Mouse (Mus musculus): ENCODE data around the gene Spg7.
"Not testable (repeated sequence)": the region's sequence is repeated elsewhere in the genome, so short reads cannot be mapped to it uniquely, and the experiment has no call there.

The Spg7 gene

GRCm38 (mm10) chr8:123062721-123063120, at the start of gene Spg7:
Spg7 (plus strand) TSS chr8:123062942.
- in situ Hi-C loops (cut with MboI, MseI), result no loop called here

DNA sequence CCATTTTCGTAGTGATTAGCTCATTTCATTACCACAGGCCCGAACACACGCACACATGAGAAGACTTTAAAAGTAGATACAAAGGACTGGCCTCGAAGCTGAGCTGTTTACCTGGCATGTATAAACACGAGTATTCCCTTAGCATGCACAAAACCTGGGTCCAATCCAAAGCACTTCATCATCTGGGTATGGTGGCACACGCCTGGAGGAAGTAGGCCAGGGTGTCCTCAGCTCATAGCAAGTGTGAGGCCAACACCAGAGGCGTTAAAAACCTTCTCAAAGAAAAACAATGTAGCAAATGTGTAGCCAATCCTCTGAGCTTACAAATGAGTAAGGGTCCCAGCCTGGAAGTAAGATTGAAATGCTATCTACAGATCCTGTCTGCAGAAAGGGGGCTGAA, 48.3 kb upstream of the Spg7 start:
- in situ Hi-C loops (cut with MboI, MseI), result no loop called here

DNA sequence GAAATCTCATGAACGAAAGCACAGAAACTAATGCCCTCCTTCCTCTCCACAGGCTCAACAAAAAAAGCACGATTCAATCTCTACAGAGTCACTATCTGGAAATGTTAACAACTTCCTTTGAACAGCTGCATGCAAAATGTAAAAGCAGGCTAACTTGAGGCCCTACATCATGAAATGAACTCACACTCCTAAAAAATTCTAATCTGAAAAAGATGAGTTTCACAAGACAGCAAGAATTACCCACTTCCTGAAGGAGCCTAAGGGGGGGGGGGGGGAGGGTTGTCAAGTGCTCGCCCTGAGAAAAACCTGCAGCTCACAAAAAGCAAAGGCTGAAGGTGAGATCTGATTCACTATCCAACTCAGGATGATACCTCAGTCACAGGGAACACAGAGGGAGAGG, 47.7 kb upstream of the Spg7 start:
- in situ Hi-C loops (cut with MboI, MseI), result no loop called here

DNA sequence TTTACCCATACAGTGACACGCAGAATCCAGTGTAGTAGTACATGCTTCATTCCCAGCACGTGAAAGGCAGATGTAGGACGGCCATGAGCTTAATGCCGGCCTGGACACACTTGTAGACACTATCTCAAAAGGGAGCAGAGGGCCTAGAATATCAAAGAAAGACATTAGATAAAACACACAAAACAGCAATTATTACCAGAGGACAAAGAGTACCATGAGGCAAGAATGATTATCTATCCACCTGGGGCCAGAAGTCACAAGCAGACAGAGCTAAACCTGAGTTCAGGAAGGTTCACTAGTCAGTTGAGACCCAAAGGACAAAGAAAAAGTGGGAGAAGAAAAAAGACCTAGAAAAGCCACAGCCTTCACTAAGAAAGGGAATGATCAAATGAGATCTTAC, 45.6 kb upstream of the Spg7 start:
- in situ Hi-C loops (cut with MboI, MseI), result no loop called here

GRCm38 (mm10) chr8:123018484-123019164, 44.1 kb upstream of the Spg7 start:
- in situ Hi-C loops (cut with MboI, MseI), result no loop called here

GRCm38 (mm10) chr8:123020084-123020483, 42.7 kb upstream of the Spg7 start:
- in situ Hi-C loops (cut with MboI, MseI), result no loop called here

DNA sequence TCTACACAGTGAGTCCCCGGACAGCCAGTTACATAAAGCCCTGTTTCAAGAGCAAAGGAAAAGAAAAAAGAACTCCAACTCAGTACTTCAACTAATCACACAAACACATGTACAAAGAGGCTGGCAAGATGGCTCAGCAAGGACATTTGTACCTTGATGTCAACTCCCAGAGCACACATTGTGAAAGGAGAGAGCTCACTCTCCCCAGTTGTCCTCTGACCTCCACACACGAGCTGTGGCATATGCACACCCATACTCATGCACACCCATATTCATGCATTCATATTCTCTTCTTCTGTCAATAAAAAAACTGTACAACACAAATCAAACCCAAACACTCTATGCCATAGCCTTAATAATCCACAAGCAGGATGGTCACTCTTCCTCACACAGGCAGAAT, 41.9 kb upstream of the Spg7 start:
- in situ Hi-C loops (cut with MboI, MseI), result no loop called here

GRCm38 (mm10) chr8:123021259-123021658, 41.5 kb upstream of the Spg7 start:
- in situ Hi-C loops (cut with MboI, MseI), result no loop called here

- in situ Hi-C loops (cut with MboI, MseI), result no loop called here
These were observed 40.0 kb upstream of the Spg7 start for GRCm38 (mm10) chr8:123022727-123023126.

DNA sequence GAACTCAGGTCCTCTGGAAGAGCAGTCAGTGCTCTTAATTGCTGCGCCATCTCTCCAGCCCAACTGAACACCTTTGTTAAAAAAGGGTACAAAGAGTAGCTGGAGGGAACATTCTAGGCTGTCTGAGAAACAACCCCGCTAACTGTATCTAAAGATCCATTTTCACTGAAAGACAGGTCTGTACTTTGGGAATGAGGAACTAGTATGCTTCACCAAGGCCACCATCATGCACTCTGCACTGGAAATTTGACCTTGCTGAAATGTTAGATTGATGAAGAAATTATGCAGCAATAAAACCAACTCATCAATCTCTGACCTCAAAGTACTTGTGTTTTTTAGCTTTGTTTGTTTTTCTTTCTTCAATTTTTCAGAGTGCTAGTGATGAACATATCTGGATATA, 38.5 kb upstream of the Spg7 start:
- in situ Hi-C loops (cut with MboI, MseI), result no loop called here

- in situ Hi-C loops (cut with MboI, MseI), result no loop called here
These were observed 36.8 kb upstream of the Spg7 start for GRCm38 (mm10) chr8:123025951-123026351.

DNA sequence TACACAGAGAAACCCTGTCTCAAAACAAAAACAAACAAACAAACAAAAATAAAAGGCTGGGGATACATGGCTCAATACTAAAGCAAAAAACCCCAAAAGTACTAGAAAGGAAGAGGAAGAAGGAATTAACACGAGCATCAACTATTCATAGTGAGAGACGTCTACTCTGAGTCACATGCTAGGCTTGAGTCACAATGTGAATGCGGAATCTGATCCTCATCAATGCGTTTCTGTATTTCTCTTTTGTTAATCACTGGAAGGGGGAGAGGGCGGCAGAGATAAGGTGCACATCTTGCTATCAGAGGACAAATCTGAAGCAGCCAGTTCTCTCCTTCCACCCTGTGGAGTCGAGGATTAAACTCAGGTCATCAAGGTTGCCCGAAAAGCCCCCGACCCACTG, 35.0 kb upstream of the Spg7 start:
- in situ Hi-C loops (cut with MboI, MseI), result no loop called here

- in situ Hi-C loops (cut with MboI, MseI), result not testable (repeated sequence)
These were observed 32.7 kb upstream of the Spg7 start for GRCm38 (mm10) chr8:123030091-123030490.

- in situ Hi-C loops (cut with MboI, MseI), result no loop called here
These were observed 31.3 kb upstream of the Spg7 start for GRCm38 (mm10) chr8:123031321-123031978.

GRCm38 (mm10) chr8:123032730-123033129, 30.0 kb upstream of the Spg7 start:
- in situ Hi-C loops (cut with MboI, MseI), result no loop called here

DNA sequence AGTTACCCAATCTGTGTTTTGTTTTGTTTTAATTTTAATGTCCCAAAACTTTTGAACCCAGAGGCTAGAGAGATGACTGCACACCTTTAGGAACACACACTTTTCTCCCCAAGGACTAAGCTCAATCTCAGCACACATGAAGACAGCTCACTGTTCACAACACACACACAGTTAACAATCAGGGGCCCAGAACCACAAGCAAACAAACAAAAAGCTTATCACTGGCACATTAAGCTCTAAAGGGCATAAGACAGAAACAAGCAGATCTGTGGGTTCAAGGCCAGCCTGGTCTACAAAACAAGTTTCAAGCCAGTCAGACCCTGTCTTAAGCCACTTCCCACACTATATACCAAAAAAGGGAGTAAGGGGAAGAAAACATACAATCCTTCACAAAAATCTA, 29.3 kb upstream of the Spg7 start:
- in situ Hi-C loops (cut with MboI, MseI), result no loop called here

GRCm38 (mm10) chr8:123034171-123034570, 28.6 kb upstream of the Spg7 start:
- in situ Hi-C loops (cut with MboI, MseI), result no loop called here

GRCm38 (mm10) chr8:123036956-123037355, 25.8 kb upstream of the Spg7 start:
- in situ Hi-C loops (cut with MboI, MseI), result no loop called here

- in situ Hi-C loops (cut with MboI, MseI), result no loop called here
These were observed 25.3 kb upstream of the Spg7 start for GRCm38 (mm10) chr8:123037487-123037886.

DNA sequence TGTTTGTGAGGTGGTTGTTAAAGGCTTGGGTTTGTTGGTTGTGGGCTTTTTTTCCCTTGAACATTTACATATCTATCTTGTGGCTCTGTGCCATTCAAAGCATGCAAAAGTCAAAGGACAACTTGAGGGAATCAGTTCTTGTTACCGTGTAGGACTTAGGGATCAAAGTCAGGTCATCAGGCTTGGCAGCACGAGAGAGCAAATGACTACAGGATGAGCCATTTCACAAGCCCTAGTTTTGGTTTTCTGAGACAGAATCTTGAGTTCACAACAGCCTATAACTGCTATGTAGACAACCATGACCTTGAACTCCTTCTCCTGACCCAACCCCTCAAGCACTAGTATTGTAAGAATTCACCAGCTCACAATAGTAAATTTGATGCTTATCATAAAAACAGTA, 24.4 kb upstream of the Spg7 start:
- in situ Hi-C loops (cut with MboI, MseI), result no loop called here

DNA sequence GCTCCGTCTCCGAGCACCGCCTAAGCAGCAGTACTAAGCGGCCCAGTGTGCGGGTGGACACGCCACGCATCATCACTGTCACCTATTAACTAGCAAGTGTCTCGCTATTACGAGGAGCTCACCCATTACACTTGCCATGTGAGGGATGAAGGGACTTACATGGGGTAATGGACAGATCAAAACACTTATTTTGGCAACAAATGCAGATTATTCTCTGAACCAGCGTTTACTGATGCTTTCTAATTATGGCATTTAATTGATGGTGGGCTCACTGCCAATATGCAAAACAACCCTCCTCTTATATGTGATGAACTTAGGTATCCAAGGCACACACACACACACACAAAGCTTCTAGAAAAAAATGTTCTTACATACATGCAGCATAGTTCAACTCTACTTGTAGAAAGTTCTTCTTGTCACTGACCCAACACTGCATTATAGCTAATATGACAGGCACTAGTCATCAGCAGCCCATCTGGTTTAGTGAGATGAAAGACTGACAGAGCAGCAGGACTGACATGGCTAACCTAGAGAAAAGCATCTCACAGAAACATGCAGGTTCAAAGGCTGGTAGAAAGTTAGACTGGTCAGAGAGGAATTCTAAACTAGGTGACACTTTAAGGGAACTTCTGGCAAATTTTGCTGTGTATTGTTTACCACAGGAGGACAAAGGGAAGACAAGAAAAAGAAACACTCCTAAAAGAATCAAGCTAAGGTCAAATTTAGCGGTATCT, 23.2 kb upstream of the Spg7 start:
- in situ Hi-C loops (cut with MboI, MseI), result no loop called here

DNA sequence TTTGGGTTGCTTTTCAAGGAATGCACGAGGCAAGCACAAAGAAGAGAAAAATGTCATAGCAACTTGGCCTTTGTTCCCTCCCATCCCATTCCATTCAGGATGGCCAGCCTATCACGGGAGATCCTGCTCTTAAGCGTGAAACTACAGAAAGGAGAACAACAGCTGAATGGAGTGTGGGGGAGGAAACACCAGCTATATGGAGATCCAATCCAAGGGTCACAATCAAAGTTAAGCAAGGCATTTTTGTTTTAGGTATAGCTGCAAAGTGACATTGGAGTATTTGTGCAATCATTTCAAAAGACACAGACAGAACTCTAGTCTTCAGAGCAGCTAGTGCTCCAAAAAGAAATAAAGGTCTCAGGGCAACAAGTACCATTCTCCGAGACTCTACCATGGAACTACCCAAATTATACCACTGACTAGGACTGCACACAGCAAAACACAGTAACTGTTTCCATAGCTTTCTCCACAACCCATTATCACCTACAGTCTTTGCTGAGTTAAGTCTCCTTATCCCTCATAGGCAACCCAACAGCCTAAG, 22.6 kb upstream of the Spg7 start:
- in situ Hi-C loops (cut with MboI, MseI), result no loop called here

Measured in T-helper 17 cell (primary cell).